Mouse (Mus musculus) CD4-positive, CD25-positive, alpha-beta regulatory T cell, adult 9 weeks (primary cell): ENCODE results near the gene Filip1l. TPM values are rescaled to one million over a fixed set of nuclear protein-coding genes. Genes with fewer than 3 reads are reported as not detected.

Source experiments
- polyA plus RNA-seq: library from polyadenylated mRNA; unstranded; fragments of 100-300 nt; shearing (Covaris generic); gene quantifications from one replicate; pipeline ENCODE4 v1.2.1, GENCODE M21; 2017

Gene Filip1l
- polyA plus RNA-seq, result 11.0 TPM

DNA sequence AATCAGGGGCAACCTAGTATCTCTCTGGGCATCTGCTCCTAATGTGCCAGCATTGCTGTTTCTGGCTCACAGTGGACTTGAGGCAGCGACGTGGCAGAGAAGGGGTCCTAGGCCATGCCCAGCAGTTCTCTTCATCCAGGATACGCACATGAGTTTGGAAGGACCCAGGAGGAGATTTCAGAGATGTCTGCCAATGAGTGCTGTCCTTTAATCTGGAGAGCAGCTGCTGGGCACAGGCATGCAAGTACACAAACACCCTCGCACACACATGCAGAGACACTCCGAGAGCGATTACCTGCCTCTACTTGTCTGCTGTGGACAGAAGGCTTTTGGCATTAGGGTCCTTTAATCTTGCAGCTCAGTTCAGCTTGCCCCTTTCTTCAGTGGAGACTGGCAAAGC lies at the start of gene Filip1l:
TSS of gene Filip1l (plus strand) at position 343 of the 400 bp plus-strand sequence.

DNA sequence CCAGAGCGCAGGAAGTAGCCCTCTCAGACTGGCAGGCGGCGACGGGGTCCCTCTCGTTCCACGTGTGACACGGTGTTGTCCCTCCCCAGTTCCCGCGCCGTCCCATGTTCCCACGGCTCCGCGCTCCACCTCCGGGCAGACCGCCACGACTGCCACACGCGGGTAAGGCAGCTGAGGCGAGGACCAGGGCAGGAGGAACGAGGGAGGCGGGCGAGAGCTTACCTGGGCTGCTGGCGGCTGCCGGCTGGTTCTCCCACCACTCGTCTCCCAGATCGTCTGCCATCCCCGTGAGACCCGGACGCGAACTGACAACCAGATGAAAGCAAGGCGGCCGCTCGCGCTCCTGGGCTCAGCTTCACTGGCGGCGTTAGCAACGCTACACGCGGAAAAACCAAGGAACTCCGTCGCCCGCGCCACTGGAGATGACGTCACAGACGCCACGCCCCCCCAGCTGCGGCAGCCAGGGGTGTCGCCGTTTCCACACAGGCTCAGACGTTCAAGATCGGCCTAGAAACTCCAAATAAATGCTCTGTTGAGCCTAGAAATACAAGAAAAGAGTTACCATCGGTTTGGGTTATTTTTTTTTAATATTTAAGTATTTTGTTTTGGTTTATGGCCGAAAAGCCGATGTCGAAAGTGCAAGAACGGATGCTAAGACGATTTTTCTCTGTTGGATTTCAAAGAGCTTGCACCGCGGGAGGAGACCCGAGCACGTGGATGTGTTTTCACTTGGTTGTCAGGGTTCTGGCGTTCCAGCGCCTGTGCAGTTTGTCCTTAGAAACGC lies 253.7 kb downstream of the Filip1l start, which contains the start of gene Cmss1:
TSS of gene Cmss1 (minus strand) at position 421 of the 784 bp plus-strand sequence.

Other genes starting within 250 kb of the Filip1l start
- 10.0 TPM for gene Tomm70a, start 231.4 kb upstream of the Filip1l start, polyA plus RNA-seq
- gene Nit2, start 185.8 kb upstream of the Filip1l start, polyA plus RNA-seq, result 44.2 TPM
- gene Tbc1d23, start 121.6 kb upstream of the Filip1l start, polyA plus RNA-seq, result 33.8 TPM
- 0.16 TPM for gene Tmem30c, start 60.2 kb upstream of the Filip1l start, polyA plus RNA-seq